Mouse (Mus musculus) lung, adult 2 months (tissue): ENCODE measurements around the gene Lbhd2. TPM values are rescaled to one million over a fixed set of nuclear protein-coding genes. Genes with fewer than 3 reads are reported as not detected.

Experiments used
- DNase-seq: peaks from one replicate; pipeline ENCODE4 v3.0.0; 2022
- H3K4me1 ChIP-seq: fragments of 200-500 bp; 2 replicates; pipeline ENCODE4 v1.6.1; 2011; ENCODE audit warnings: low read length; ENCODE audit not compliant: control insufficient read depth, insufficient read depth
- H3K4me3 ChIP-seq: fragments of 200-500 bp; replicated peaks from 2 replicates; pipeline ENCODE3; 2011; ENCODE audit warnings: low read depth, mild to moderate bottlenecking, control low read depth, low read length; ENCODE audit errors: extremely low read depth
- CTCF ChIP-seq: fragments of 200-500 bp; IDR thresholded peaks from 2 replicates; pipeline ENCODE4 v1.5.1; 2011; ENCODE audit warnings: mild to moderate bottlenecking, low read length, control low read depth; ENCODE audit not compliant: insufficient read depth
- POLR2A ChIP-seq: fragments of 200-500 bp; IDR thresholded peaks from 2 replicates; pipeline ENCODE4 v1.6.1; 2011; ENCODE audit warnings: low read depth, mild to moderate bottlenecking, control low read depth, low read length, borderline replicate concordance; ENCODE audit errors: extremely low read depth
- WGBS: fragments of 180-500 bp; shearing (Covaris S2); methylation state at CpG from one replicate; pipeline ENCODE4 v1.1.7; 2018; 5-methylcytosine and 5-hydroxymethylcytosine counted together
- polyA plus RNA-seq: library from polyadenylated mRNA; depleted of rRNA; stranded (reverse); fragments of >200 nt; gene quantifications from 2 replicates; pipeline ENCODE4 v1.2.3, GENCODE M21; 2012

Lbhd2 gene
- polyA plus RNA-seq, 1 experiment, result not detected

GRCm38 (mm10) chr12:111437222-111437900, 30.8 kb downstream of the Lbhd2 start:
- peaks cover 16% of the 10 kb centered on the region for H3K4me1 ChIP-seq
- TF ChIP-seq POLR2A (no peak), CTCF (no peak)
- DNase-seq, result no peak
- WGBS, result 38% methylated on average over 5 of the region's 5 CpGs
- H3K4me3 ChIP-seq, result no peak overlapping the region

DNA sequence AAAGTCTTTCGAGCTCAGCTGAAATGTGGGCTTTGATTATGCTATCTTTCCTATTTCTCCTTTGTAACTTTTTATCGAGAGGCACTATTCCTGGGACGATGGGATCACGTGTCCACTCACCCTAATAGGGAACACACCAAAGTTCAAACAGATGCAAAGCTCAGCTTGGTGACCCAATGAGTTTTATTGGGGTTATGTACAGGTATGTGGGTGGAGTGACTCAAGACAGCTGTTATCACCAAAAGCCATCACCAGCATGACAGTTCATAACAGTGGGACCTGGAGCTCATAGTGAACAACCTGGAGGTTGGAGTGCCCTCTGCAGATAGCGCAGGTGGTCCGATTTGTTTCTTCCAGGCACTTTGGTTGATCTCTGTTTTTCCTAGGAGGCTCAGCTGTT, 32.2 kb downstream of the Lbhd2 start:
- WGBS, result 86% methylated on average over 6 of the region's 6 CpGs
- no peak overlapping the region for H3K4me3 ChIP-seq
- DNase-seq, result no peak
- H3K4me1 ChIP-seq, result peaks cover 14% of the 10 kb centered on the region
- no peak for TF ChIP-seq POLR2A
- TF ChIP-seq CTCF, result no peak

- DNase-seq, result no peak
- 89% methylated on average over 9 of the region's 9 CpGs for WGBS
- peaks cover 3% of the 10 kb centered on the region; the same call in 1 of the 2 replicates for H3K4me1 ChIP-seq
- H3K4me3 ChIP-seq, result no peak overlapping the region
- no peak for TF ChIP-seq POLR2A
- no peak for TF ChIP-seq CTCF
Measured at GRCm38 (mm10) chr12:111440701-111441373, 34.2 kb downstream of the Lbhd2 start.

DNA sequence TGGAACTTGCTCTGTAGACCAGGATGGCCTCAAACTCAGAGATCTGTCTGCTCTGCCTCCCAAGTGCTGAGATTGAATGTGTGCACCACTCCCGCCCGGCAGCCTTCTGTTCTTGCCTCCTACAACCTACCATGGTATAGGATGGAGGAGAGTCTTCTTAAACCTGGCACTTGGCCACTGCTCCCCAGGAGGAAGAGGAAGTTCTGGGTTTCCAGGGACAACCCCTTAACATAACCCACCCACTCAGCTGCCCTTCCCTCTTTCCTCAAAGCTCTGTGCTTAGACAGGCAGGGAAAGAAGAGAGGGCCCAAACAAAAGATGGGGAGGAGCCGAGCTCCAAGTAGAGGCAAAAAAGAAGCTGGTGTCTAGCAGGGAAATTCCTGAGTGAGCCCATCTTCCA, 34.9 kb downstream of the Lbhd2 start:
- WGBS, result 78% methylated on average over 3 of the region's 3 CpGs
- Histone ChIP-seq H3K4me1 (peaks cover 3% of the 10 kb centered on the region; the same call in 1 of the 2 replicates), H3K4me3 (no peak overlapping the region)
- no peak for DNase-seq
- TF ChIP-seq CTCF (no peak), POLR2A (no peak)

DNA sequence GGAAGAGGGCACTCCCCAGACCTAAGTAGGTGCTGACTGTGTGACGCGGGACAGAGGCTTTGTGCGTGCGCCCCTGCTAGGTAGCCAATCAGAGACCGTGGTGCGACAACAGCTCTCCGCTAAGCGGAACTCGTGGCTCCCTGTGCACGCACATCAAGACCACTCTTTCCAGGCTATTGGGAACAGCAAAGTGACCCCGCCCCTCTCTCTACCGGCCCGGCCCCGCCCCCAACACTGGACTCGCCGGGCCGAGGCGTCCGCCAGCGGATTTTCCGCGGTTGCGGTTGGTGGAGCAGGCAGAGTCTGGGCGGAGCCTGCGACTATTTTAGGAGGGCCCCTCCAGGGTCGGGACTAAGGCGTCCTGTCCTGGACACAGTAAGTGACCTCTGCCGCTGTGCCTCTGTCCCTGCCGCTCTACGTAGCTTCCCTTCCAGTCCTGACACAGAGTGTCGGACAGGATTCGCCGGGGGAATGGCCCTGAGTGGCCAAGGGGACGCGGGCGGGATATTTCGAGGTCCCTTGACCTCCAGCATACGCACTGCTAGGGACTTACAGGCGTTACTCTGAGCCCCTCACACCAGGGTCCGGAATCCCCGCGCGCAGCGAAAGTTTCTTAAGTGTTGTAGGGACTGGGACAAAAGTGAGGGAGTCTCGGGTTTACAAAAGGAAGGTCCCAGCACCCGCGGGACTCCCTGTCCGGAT, 35.9 kb downstream of the Lbhd2 start, which contains the start of gene Tnfaip2:
Tnfaip2 (plus strand) TSS at position 161 of the 702 bp plus-strand sequence.
- 3% methylated on average over 48 of the region's 48 CpGs for WGBS
- DNase-seq, result peak; percentile 62
- TF ChIP-seq CTCF, result no peak
- peak; percentile 77; the same call in 1 of the 2 replicates for TF ChIP-seq POLR2A
- Histone ChIP-seq H3K4me3 (peak within 1 kb of the TSS; percentile 63), H3K4me1 (peaks cover 3% of the 10 kb centered on the region; the same call in 1 of the 2 replicates)

- WGBS, result 54% methylated on average over 15 of the region's 15 CpGs
- peak overlapping the region; percentile 63 for H3K4me3 ChIP-seq
- no peak for DNase-seq
- TF ChIP-seq POLR2A (no peak), CTCF (no peak)
- H3K4me1 ChIP-seq, result peaks cover 3% of the 10 kb centered on the region; the same call in 1 of the 2 replicates
Measured at GRCm38 (mm10) chr12:111443011-111443870, 36.6 kb downstream of the Lbhd2 start.

DNA sequence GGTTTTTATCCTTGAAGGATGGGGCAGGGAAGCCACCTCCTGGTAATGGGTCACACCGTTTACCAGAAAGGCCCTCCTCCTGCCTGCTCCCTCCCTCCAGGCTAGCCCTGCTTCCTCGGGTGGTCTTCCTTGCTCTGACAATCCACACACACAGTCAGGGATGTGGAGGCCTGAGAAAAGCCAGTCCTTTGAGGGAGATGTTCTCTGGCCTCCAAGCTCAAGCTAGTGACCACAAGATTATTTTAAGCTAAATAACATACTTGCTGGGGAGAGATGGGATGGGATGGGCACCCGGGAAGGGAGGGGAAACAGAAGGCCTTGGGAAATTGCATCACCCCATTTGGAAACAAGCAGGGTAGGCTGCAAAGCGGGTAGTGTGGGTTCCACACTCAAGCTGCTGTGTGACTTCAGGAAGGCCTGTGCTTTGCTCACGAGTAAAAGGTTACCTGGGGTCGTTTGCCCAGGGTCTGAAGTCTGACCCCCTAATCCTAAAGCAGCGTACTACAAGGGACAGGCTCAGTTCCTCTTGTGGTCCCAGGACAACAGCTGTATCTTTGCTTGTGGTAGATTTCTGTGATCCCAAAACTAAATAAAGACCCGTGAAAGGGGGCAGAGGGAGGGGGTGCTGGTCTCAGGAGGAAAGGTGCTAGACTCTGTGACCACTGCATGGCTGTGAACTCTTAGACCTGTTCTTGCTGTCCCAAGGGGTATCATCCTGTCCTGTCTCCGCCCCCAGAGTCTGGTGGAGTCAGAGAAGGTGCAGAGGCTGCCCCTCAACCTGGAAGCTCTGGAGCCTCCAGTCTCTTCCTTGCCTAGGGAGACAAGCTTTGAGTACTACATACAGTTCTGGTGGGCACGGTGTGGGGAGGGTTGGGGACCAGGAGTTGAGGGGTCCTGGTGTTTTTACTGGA, 37.6 kb downstream of the Lbhd2 start:
- 59% methylated on average over 10 of the region's 10 CpGs for WGBS
- DNase-seq, result no peak

DNA sequence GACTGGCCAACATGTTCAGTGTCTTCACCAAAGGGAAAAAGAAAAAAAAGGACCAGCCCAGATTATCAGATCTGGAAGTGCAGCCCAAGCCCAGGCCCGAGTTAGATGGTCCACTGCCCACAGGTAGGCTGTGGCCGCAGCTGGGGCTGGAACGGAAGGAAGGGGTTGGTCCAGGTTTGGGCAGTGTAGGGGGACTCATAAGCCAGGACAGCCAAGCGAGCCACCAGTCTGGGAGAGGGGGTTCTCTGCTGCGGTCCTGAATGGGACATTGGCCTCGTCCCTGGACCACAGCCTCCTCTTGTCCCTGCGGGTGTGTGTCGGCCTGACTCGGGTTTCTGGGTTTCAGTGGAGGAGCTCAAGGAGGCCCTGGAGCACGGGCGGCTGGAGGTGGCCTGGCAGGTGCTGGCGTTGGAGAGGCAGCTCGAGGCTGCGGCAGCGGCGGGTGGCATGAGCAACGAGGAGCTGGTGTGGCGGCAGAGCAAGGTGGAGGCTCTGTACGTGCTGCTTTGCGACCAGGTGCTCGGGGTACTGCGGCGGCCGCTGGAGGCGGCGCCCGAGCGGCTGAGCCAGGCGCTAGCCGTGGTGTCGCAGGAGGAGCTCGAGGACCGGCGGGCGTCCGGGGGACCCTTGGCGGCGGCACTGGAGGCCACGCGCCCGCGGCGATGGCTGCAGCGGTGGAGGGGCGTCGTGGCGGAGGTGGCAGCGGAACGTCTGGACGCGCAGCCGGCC, 38.7 kb downstream of the Lbhd2 start:
- 45% methylated on average over 52 of the region's 52 CpGs for WGBS
- DNase-seq, result no peak

More for the DNA sequence above, 37.6 kb downstream of the Lbhd2 start:
- TF ChIP-seq CTCF, result no peak
- TF ChIP-seq POLR2A, result no peak
- H3K4me1 ChIP-seq, result peaks cover 3% of the 10 kb centered on the region; the same call in 1 of the 2 replicates
- peak overlapping the region; percentile 19 for H3K4me3 ChIP-seq

More for the DNA sequence above, 38.7 kb downstream of the Lbhd2 start:
- TF ChIP-seq POLR2A, result no peak
- TF ChIP-seq CTCF, result no peak
- H3K4me3 ChIP-seq, result no peak overlapping the region
- H3K4me1 ChIP-seq, result peaks cover 11% of the 10 kb centered on the region; the same call in 1 of the 2 replicates
